Mouse (Mus musculus) heart, embryonic 14.5 days (tissue): ENCODE results near the gene Ncoa6. TPM values are rescaled to one million over a fixed set of nuclear protein-coding genes. Genes with fewer than 3 reads are reported as not detected.
"Not testable (repeated sequence)": the region's sequence is repeated elsewhere in the genome, so short reads cannot be mapped to it uniquely, and the experiment has no call there.

Experiments used
- ATAC-seq: fragments of 200-750 bp; cut with Nextera tagmentation; 2 replicates; pipeline ENCODE4 v1.8.0; 2017; ENCODE audit warnings: low read depth, moderate TSS enrichment; ENCODE audit not compliant: insufficient number of reproducible peaks, insufficient read depth, low FRiP score
- H3K27ac ChIP-seq, 2 experiments: fragments of 200-500 bp in 1 of 2; fragments of 300-500 bp in 1 of 2; sonication (generic) in 1 of 2; replicated peaks in 1 of 2; 2 replicates each; pipeline ENCODE4 v1.5.1; 2012 to 2014; ENCODE audit warnings: low read depth in 2 of 2, low read length in 2 of 2, control low read depth in 1 of 2, mild to moderate bottlenecking in 1 of 2, mixed read lengths in 1 of 2; ENCODE audit not compliant: control insufficient read depth in 1 of 2, insufficient read depth in 1 of 2
- H3K27me3 ChIP-seq: fragments of 300-500 bp; sonication (generic); 2 replicates; pipeline ENCODE4 v1.6.1; 2014; ENCODE audit warnings: mild to moderate bottlenecking, low read length, control low read depth; ENCODE audit not compliant: control insufficient read depth, insufficient read depth
- H3K36me3 ChIP-seq: fragments of 300-500 bp; sonication (generic); 2 replicates; pipeline ENCODE4 v1.6.1; 2014; ENCODE audit warnings: mild to moderate bottlenecking, control low read depth, low read length, mixed read lengths; ENCODE audit not compliant: control insufficient read depth, insufficient read depth
- H3K4me1 ChIP-seq, 2 experiments: fragments of 200-500 bp in 1 of 2; fragments of 300-500 bp in 1 of 2; sonication (generic) in 1 of 2; 2 replicates each; pipeline ENCODE4 v1.6.1; 2012 to 2014; ENCODE audit warnings: low read length in 2 of 2, control low read depth in 1 of 2, mixed read lengths in 1 of 2; ENCODE audit not compliant: control insufficient read depth in 2 of 2, insufficient read depth in 2 of 2
- H3K4me2 ChIP-seq: fragments of 300-500 bp; sonication (generic); 2 replicates; pipeline ENCODE4 v1.6.1; 2014; ENCODE audit warnings: mild to moderate bottlenecking, low read length
- H3K4me3 ChIP-seq, 2 experiments: fragments of 200-500 bp in 1 of 2; fragments of 300-500 bp in 1 of 2; sonication (generic) in 1 of 2; 2 replicates each; pipeline ENCODE4 v1.5.1; 2012 to 2014; ENCODE audit warnings: low read length in 2 of 2, mild to moderate bottlenecking in 2 of 2, control low read depth in 1 of 2, low read depth in 1 of 2, moderate library complexity in 1 of 2; ENCODE audit not compliant: control insufficient read depth in 1 of 2, insufficient read depth in 1 of 2
- H3K9ac ChIP-seq: fragments of 300-500 bp; sonication (generic); 2 replicates; pipeline ENCODE4 v1.6.1; 2014; ENCODE audit warnings: mild to moderate bottlenecking, low read length
- H3K9me3 ChIP-seq: fragments of 300-500 bp; sonication (generic); 2 replicates; pipeline ENCODE4 v1.6.1; 2016; ENCODE audit warnings: low read length, control low read depth; ENCODE audit not compliant: control insufficient read depth
- WGBS: fragments of 180-500 bp; shearing (Covaris S2); extraction: QIAGEN DNeasy Blood & Tissue Kit; methylation state at CpG from one replicate; pipeline ENCODE4 v1.1.7; 2014; 5-methylcytosine and 5-hydroxymethylcytosine counted together
- polyA plus RNA-seq: library from polyadenylated mRNA; unstranded; fragments of >200 nt; fragmentation: Nextera tagmentation; extraction: Ambion mirVana; gene quantifications from 2 replicates; pipeline ENCODE4 v1.2.1, GENCODE M21; 2014

Ncoa6 gene
- polyA plus RNA-seq, 1 experiment from 2014 or later: 21.9 TPM

DNA sequence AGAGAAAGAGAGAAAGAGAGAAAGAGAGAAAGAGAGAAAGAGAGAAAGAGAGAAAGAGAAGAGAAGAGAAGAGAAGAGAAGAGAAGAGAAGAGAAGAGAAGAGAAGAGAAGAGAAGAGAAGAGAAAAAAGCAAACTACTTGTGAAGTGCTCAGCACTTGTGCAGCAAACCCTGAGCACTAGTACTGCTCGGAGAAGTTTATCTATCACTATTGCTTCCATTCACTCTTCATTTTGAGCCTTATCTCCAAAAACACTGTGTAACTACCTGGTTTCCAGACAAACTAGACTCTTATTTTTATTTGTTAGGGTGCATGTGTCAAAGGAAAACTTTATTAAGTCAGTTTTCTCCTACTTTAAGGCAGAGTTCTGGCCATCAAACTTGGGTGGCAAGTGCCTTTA lies 6.8 kb downstream of the Ncoa6 start:
- Histone ChIP-seq H3K9ac (no peak overlapping the region), H3K36me3 (0 out of 2 replicates have a peak, but pooled peaks cover 5% of the 10 kb centered on the region), H3K4me3 (no peak overlapping the region), H3K4me2 (no peak overlapping the region), H3K9me3 (no peaks in the 10 kb centered on the region), H3K27me3 (no peaks in the 10 kb centered on the region), H3K27ac (no peak overlapping the region), H3K4me1 (peaks cover 0 to 23% of the 10 kb centered on the region in 2 experiments)
- 83% methylated on average over 1 of the region's 1 CpGs for WGBS
- ATAC-seq: no peak

DNA sequence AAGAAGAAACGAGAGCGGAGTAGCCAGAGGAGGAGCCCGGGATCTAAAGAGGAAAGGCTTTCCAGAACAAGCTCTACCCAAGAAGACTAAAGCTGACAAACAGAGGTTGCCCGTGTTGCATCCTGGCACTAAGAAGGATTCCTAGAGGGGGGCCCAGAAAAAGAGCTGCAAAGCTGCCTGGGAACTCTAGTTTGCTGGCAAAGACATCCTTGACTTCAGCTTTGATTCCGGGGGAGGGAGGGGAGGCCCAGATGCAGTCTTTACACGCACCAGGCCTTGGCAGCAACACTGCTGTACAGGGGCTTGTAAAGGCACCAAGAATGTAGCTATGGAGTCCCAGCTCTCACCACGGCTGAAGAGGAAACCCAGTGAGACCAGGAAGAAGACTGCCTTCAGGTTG lies 20.1 kb downstream of the Ncoa6 start:
- Histone ChIP-seq H3K9ac (no peak overlapping the region), H3K4me2 (no peak overlapping the region), H3K27ac (no peak overlapping the region), H3K27me3 (no peaks in the 10 kb centered on the region), H3K4me1 (no peaks in the 10 kb centered on the region; a peak in 1 of 4 replicates), H3K4me3 (no peak overlapping the region), H3K9me3 (no peaks in the 10 kb centered on the region), H3K36me3 (no peaks in the 10 kb centered on the region)
- no peak for ATAC-seq
- 75% methylated on average over 7 of the region's 7 CpGs for WGBS

DNA sequence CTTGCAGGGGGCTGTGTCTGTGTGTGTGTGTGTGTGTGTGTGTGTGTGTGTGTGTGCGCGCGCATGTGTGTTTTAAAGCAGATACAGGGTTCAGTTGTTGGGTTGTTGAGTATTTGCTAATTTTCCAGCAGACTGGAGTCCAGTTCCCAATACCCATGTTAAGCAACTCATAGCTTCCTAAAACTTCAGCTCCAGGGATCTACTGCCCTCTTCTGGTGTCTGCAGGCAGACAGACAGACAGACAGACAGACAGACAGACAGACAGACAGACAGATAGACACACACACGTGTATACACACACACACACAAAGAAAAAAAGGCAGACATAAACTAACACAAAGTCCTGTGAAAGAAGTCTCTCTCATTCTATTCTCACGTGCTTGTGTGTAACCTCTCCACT lies 22.4 kb downstream of the Ncoa6 start:
- no peaks in the 10 kb centered on the region for H3K27me3 ChIP-seq
- H3K4me1 ChIP-seq: no peaks in the 10 kb centered on the region
- no peaks in the 10 kb centered on the region for H3K9me3 ChIP-seq
- 82% methylated on average over 5 of the region's 5 CpGs for WGBS
- no peaks in the 10 kb centered on the region for H3K36me3 ChIP-seq
- ATAC-seq: no peak
- H3K9ac ChIP-seq: no peak overlapping the region
- H3K27ac ChIP-seq: no peak overlapping the region
- no peak overlapping the region for H3K4me2 ChIP-seq
- H3K4me3 ChIP-seq: no peak overlapping the region

DNA sequence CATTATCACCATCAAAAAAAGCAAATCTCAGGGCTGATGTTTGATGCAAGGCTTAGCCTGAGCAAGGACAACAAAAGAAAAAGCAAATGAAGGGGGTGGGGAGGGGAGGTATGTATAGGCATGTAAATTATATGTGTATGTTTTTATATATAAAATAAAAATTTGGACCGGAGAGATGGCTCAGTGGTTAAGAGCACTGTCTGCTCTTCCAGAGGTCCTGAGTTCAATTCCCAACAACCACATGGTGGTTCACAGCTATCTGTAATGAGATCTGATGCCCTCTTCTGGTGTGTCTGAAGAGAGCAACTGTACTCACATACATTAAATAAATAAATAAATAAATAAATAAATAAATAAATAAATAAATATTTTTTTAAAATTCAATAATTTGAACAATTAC lies 25.8 kb downstream of the Ncoa6 start:
- not testable (repeated sequence) for H3K9me3 ChIP-seq, H3K27me3 ChIP-seq, H3K36me3 ChIP-seq, H3K4me3 ChIP-seq, ATAC-seq, H3K4me1 ChIP-seq, H3K9ac ChIP-seq, H3K4me2 ChIP-seq, H3K27ac ChIP-seq
- WGBS: 100% methylated on average over 1 of the region's 1 CpGs

DNA sequence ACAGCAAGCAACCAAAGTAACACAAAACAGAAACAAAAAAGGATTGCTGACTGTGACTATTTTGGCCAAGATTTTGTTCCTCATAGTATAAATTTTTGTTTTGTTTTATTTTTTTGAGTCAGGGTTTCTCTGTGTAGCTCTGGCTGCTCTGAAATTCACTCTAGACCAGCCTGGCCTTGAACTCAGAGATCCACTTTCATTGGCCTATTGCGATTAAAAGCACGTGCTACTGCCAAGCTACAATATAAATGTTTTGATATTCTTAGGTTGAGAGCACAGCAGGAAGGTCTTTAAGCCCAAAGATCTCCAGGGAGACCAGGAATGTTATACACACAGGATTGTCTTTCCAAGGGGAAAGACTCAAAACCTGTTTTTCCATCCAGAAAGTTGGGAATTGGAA lies 30.2 kb downstream of the Ncoa6 start:
- no peak overlapping the region for H3K4me3 ChIP-seq
- ATAC-seq: no peak
- 71% methylated on average over 2 of the region's 2 CpGs for WGBS
- H3K4me1 ChIP-seq: peaks cover 0 to 7% of the 10 kb centered on the region in 2 experiments; a peak in 1 of 4 replicates
- no peak overlapping the region for H3K9ac ChIP-seq
- no peaks in the 10 kb centered on the region for H3K27me3 ChIP-seq
- peaks cover 8% of the 10 kb centered on the region for H3K36me3 ChIP-seq
- no peak overlapping the region for H3K27ac ChIP-seq
- H3K4me2 ChIP-seq: no peak overlapping the region
- no peaks in the 10 kb centered on the region for H3K9me3 ChIP-seq

DNA sequence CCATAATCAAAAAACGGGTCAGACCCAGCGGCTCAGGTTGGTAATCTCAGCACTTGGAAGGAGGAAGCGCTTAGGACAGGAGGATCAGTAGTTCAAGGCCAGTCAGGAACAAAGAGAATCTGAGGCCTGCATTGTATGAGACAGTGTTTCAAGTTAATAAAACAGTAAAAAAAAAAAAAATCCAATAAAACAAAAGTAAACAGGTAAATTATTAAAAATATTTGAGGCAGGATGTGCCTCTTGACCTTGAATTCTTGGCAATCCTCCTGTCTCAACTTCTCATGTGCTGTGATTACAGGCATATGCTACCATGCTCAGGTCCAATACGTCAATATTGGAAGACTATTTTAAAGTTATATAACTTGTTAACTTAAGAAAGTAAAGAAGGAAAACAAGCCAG lies 30.8 kb downstream of the Ncoa6 start:
- Histone ChIP-seq H3K27me3 (no peaks in the 10 kb centered on the region), H3K4me2 (no peak overlapping the region), H3K9ac (no peak overlapping the region), H3K27ac (no peak overlapping the region), H3K36me3 (peaks cover 9% of the 10 kb centered on the region), H3K4me3 (no peak overlapping the region), H3K4me1 (peaks cover 0 to 7% of the 10 kb centered on the region in 2 experiments; a peak in 1 of 4 replicates), H3K9me3 (no peaks in the 10 kb centered on the region)
- no peak for ATAC-seq
- WGBS: 94% methylated on average over 4 of the region's 4 CpGs

DNA sequence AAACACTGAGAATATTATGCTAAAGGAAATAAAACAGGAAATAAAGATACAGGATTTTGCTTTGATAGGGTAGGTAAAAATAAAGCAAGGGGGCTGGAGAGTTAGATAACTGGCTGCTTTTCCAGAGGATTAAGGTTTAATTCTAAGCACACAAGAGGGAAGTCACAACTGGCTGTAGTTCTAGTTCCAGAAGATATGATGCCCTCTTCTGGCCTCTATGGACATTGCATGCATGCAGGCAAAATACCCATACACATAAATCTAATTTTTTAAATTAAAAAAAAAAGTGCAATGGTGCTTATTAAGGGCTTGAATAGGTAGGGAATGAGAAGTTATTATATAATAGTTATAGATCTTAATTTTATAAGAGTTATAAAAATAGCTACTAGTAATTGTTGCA lies 37.2 kb downstream of the Ncoa6 start:
- H3K4me3 ChIP-seq: no peak overlapping the region
- no peaks in the 10 kb centered on the region for H3K27me3 ChIP-seq
- H3K4me2 ChIP-seq: no peak overlapping the region
- H3K4me1 ChIP-seq: no peaks in the 10 kb centered on the region
- H3K36me3 ChIP-seq: peaks cover 60% of the 10 kb centered on the region
- H3K27ac ChIP-seq: no peak overlapping the region
- ATAC-seq: no peak
- no peak overlapping the region for H3K9ac ChIP-seq
- no peaks in the 10 kb centered on the region for H3K9me3 ChIP-seq

DNA sequence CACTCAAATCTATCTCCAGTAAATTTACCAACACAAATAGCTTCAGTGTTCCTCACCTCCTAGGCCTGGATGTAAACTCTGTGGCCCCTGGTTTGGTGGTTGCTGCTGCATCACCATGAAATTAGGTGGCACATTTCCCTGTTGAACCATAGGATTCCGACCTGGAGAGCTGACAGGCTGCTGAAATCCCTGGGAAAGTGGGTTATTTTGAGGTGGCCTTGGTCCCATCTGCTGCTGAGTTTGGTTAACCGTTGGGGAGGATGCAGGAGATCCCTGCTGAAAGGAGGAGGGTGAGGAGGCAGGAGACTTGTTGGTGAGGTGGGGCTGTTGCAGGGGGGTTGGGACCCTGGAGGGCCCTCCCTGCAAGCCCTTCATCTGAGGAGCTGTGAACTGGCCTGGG lies 52.8 kb downstream of the Ncoa6 start:
- Histone ChIP-seq H3K27ac (no peak overlapping the region), H3K9me3 (no peaks in the 10 kb centered on the region), H3K27me3 (no peaks in the 10 kb centered on the region), H3K9ac (no peak overlapping the region), H3K4me3 (no peak overlapping the region), H3K36me3 (peaks cover 64% of the 10 kb centered on the region), H3K4me2 (no peak overlapping the region), H3K4me1 (no peaks in the 10 kb centered on the region)
- ATAC-seq: no peak
- 68% methylated on average over 2 of the region's 2 CpGs for WGBS
